Mouse (Mus musculus): ENCODE measurements at regions not wholly inside any gene's neighbourhood (a gene's known extent, or its start where the extent isn't known, plus 50 kb on each side); places are given as distances from the start of the nearest gene placed in this dataset.

DNA sequence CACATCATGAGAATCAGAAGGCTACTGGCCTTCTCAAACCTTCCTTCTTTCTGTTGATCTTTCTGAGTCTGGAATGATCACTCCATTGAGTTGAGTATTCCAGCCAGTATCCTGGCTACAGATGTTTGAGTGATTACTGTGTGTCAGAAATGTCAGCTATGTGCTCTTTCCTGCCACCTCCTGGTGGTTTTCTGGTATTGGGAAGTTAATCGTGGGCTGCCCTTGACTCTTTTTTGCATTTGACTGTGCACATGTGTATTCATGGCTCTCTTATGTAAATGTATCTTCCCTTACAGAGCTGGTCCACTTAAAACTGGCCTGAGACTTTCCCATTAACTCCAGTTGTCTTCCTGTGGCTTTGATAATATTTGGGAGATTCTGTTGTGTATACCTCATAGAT is 86.6 kb upstream of the Vmn1r26 start:
- in situ Hi-C loops (cut with MboI, MseI), result loop anchor here (10.0 kb wide), 1 partner anchor 1903 kb away; no protein-coding TSS in a partner anchor
